Mouse (Mus musculus) layer of hippocampus, postnatal 14 days (tissue): Measurements from ENCODE around the gene Emp1. TPM values are rescaled to one million over a fixed set of nuclear protein-coding genes. Genes with fewer than 3 reads are reported as not detected.
A peak's percentile ranks its signal among the peaks of the same experiment; 100 is the strongest.

Experiments used
- DNase-seq, 2 experiments: peaks; one replicate each; pipeline ENCODE4 v3.0.0; 2021 to 2022; ENCODE audit warnings: low spot score in 2 of 2, mixed read lengths in 1 of 2
- long read RNA-seq, 2 experiments: library from polyadenylated mRNA; stranded (forward); transcript quantifications; one replicate each; pipeline ENCODE4 v2.0.0; 2021
- total RNA-seq, 2 experiments: library from RNA; stranded (reverse); gene quantifications; 2 replicates each; pipeline ENCODE4 v1.2.3; 2021

Gene Emp1
- 1 to 10 TPM; 2.8 to 6.2 TPM for total RNA-seq
- long read RNA-seq, experiment 1, partial matches to known transcripts, result 1 of 1 reads
- long read RNA-seq, experiment 1, other reads (novel, unspliced or antisense), result 0 of 1 reads
- long read RNA-seq, experiment 2, partial matches to known transcripts, result 2 of 2 reads
- long read RNA-seq, experiment 2, other reads (novel, unspliced or antisense), result 0 of 2 reads

- peak in 1 of 2 experiments; percentile 60 for DNase-seq
These were observed at the start of gene Emp1 for GRCm38 (mm10) chr6:135362459-135363159. Emp1 (plus strand) TSS chr6:135362545.

GRCm38 (mm10) chr6:135313981-135314380 lies 48.4 kb upstream of the Emp1 start:
- no peak for DNase-seq

- no peak for DNase-seq
These were observed 46.2 kb upstream of the Emp1 start for GRCm38 (mm10) chr6:135316141-135316540.

- no peak for DNase-seq
These were observed 42.9 kb upstream of the Emp1 start for GRCm38 (mm10) chr6:135319431-135319933.

GRCm38 (mm10) chr6:135322749-135323148 lies 39.6 kb upstream of the Emp1 start:
- DNase-seq, result no peak

GRCm38 (mm10) chr6:135323311-135323982 lies 38.9 kb upstream of the Emp1 start:
- peak in 1 of 2 experiments; percentile 13 for DNase-seq

GRCm38 (mm10) chr6:135324111-135324510 lies 38.2 kb upstream of the Emp1 start:
- no peak for DNase-seq

- no peak for DNase-seq
These were observed 37.6 kb upstream of the Emp1 start for GRCm38 (mm10) chr6:135324686-135325300.

GRCm38 (mm10) chr6:135326847-135327246 lies 35.5 kb upstream of the Emp1 start:
- DNase-seq, result no peak

GRCm38 (mm10) chr6:135331916-135332315 lies 30.4 kb upstream of the Emp1 start:
- DNase-seq, result peak; percentile 37 to 61

GRCm38 (mm10) chr6:135332737-135333281 lies 29.5 kb upstream of the Emp1 start:
- no peak for DNase-seq

- DNase-seq, result peak in 1 of 2 experiments; percentile 12
These were observed 28.2 kb upstream of the Emp1 start for GRCm38 (mm10) chr6:135333994-135334651.

- no peak for DNase-seq
These were observed 26.0 kb upstream of the Emp1 start for GRCm38 (mm10) chr6:135336376-135336775.

- DNase-seq, result peak in 1 of 2 experiments; percentile 31
These were observed 21.8 kb upstream of the Emp1 start for GRCm38 (mm10) chr6:135340355-135341075.

- no peak for DNase-seq
These were observed 21.3 kb upstream of the Emp1 start for GRCm38 (mm10) chr6:135341076-135341378.

- DNase-seq, result no peak
These were observed 10.6 kb upstream of the Emp1 start for GRCm38 (mm10) chr6:135351638-135352302.

- DNase-seq, result no peak
These were observed 9.8 kb upstream of the Emp1 start for GRCm38 (mm10) chr6:135352537-135352936.

GRCm38 (mm10) chr6:135354953-135355352 lies 7.4 kb upstream of the Emp1 start:
- no peak for DNase-seq

- DNase-seq, result no peak
These were observed 2.0 kb upstream of the Emp1 start for GRCm38 (mm10) chr6:135360331-135360730.

- DNase-seq, result no peak
These were observed 267 bp upstream of the Emp1 start for GRCm38 (mm10) chr6:135362098-135362458.
